Mouse (Mus musculus) cerebellum, adult 18-20 months (tissue): ENCODE measurements around the gene Uba6.

Experiments used
- DNase-seq, 2 experiments: peaks; one replicate each; pipeline ENCODE4 v3.0.0; 2021

Uba6 gene

DNA sequence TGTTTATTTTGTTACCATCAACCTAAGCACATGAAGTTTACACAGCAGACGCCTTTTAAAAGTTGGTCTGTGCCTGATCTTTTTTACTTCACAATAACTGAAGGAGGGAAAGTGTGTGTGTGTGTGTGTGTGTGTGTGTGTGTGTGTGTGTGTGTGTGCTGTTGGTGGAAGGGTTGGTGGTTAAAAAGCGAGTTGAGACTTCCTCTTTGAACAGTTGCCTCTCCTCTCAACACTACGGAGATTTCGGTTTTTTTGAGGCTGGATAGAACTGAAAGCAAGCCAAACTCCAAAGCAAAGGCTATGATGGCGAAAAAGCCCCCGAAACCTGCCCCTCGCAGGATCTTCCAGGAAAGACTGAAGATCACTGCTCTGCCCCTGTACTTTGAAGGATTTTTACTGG lies 101.1 kb downstream of the Uba6 start, which contains the start of gene Stap1:
TSS of gene Stap1 (plus strand) at position 209 of the 400 bp plus-strand sequence.
- DNase-seq = no peak

DNA sequence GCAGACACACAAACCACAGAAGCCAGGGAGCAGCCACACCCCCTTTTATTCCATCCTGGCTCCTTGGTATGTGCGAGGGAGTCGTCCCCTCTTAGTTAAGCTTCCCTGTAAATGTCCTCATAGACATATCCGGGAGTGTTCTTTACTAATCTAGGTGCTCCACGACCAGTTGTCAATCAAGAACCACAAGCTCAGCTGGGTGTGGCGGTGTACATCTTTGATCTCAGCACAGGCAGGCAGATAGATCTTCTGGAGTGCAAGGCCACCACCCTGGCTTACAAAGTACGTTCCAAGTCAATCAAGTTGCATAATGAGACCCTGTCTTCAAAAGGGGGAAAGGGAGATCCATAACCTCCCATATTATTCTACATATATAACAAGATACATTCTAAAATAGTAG lies 103.5 kb downstream of the Uba6 start:
- no peak for DNase-seq

DNA sequence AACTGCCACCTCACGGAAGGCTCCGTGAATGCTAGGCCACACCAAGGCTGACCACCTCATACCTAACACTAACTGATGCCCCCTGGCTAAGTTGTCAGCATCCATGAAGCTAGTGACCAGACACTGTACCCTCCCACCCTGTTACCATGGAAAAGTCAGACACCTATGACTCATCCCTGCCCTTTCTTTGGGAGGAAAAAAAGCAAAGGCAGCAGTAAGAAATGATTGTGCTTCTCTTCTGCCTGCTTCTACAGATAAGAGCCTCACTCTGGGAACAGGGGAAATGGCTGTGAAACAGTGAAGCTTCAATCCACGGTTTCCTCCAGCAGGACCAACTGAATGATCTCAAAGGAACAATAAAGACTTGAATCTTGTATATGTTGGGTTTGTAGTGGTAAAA lies 104.2 kb downstream of the Uba6 start:
- DNase-seq = no peak

DNA sequence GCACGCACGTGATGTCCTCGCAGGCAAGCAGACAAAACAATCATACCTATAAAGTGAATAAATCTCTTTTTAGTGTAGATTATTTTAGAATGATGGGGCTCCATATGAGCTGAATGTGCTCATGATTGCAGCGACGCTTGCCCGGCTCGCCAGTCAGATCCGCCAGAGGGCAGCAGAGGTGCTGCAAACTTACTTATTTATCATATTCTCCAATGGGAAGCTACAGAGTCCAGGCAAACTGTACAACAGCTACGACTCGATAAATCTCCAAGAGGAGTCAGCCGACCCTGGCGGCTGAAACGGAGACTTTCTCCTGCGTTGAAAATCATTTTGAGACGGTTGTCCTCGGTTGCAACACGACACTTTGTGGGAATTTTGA lies 106.1 kb downstream of the Uba6 start:
- peak; percentile 82 to 84 for DNase-seq

DNA sequence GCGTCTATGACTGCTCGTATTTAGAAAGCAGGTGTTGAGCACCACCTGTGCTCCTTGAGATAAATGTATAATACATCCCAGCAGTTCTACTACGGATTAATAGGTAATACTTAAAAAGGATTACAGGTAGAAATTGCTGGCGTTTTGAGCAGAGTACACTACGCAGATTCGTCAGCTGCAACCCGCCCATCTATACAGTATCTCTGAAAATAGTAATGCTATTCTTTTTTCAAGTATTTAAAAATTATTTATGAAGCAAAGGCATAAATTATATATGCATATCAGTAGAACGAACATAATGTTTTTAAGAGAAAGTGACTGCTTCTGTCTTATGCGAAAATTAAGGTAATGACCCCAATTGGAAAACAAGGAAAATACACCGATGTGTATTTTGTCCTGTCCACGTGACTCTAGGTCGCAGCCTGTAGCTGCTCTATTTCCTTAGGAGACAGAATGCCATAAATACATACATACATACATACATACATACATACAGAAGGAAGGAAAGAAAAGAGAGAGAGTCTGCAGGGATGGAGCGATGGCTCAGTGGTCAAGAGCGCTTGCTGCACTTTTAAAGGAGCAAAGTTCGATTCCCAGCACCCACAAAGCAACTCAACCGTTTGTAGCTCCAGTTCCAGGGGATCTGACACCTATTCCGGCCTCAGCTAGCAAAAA lies 106.6 kb downstream of the Uba6 start:
- DNase-seq = no peak

DNA sequence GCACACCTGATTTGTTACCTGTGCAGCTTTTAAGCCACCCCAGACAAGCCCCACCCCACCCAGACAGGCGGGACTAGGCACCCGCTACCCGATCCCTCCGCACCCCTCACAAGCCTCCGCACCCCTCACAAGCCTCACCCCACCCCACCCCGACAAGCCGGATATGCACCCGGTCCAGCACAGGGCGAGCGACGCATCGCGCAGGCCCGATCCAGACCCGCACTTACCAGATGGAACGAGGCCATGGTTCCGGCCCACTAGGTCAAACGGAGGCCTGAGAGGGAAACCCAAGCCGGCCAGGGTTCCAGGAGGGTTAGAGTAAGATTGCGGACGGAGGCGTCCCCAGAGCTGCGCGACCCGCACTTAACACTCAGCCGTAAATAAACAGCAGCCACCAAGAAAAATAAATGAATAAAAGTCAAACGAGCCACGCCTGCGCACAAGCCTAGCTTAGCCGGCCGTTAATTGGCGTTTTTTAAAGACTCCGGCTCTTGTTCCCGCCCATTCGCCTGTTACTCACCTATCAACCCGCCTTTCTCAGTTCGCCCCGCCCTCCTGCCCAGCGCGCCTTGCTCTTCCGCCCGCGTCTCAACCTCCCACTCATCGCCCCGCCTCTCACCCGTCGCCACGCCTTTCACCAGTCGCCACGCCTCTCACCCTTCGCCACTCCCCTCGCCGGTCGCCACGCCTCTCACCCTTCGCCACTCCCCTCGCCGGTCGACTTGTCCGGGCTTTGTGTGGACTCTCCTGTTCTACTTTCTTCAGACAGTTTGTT lies 107.3 kb downstream of the Uba6 start, which contains the start of gene Cenpc1:
TSS of gene Cenpc1 (minus strand) at position 483 of the 775 bp plus-strand sequence.
- peak; percentile 95 to 98 for DNase-seq

DNA sequence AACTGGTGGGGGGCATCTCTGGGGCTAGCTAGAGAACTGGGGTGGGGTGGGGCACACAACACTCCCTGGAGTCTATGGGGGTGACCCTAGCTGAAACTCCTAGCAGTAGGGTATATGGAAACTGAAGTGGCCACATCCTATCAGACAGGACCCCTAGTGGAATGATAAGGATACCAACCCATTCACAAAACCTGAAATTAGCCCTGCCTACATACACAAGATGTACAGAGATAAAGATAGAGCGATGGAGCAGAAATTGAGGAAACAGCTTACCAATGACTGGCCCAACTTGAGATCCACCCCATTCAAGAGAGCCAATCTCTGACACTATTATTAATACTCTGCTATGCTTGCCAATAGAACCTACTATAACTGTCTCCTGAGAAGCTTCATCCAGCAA lies 109.1 kb downstream of the Uba6 start:
- no peak for DNase-seq
